Mouse (Mus musculus) liver, embryonic 12.5 days (tissue): ENCODE results near the gene Cdr2l. TPM values are rescaled to one million over a fixed set of nuclear protein-coding genes. Genes with fewer than 3 reads are reported as not detected.

Experiments used
- ATAC-seq: fragments of 200-750 bp; cut with Nextera tagmentation; 2 replicates; pipeline ENCODE4 v1.8.0; 2017; ENCODE audit warnings: moderate number of reproducible peaks, mild to moderate bottlenecking, moderate library complexity
- H3K27ac ChIP-seq: fragments of 300-500 bp; sonication (generic); 2 replicates; pipeline ENCODE4 v1.5.1; 2016; ENCODE audit warnings: mild to moderate bottlenecking
- H3K27me3 ChIP-seq: fragments of 300-500 bp; sonication (generic); replicated peaks from 2 replicates; pipeline ENCODE4 v1.6.1; 2016; ENCODE audit warnings: mild to moderate bottlenecking, moderate library complexity
- H3K36me3 ChIP-seq: fragments of 300-500 bp; sonication (generic); 2 replicates; pipeline ENCODE4 v1.6.1; 2016; ENCODE audit warnings: mild to moderate bottlenecking, moderate library complexity
- H3K4me1 ChIP-seq: fragments of 300-500 bp; sonication (generic); 2 replicates; pipeline ENCODE4 v1.6.1; 2016
- H3K4me2 ChIP-seq: fragments of 300-500 bp; sonication (generic); 2 replicates; pipeline ENCODE4 v1.6.1; 2016; ENCODE audit warnings: mild to moderate bottlenecking, moderate library complexity
- H3K4me3 ChIP-seq: fragments of 300-500 bp; sonication (generic); 2 replicates; pipeline ENCODE4 v1.5.1; 2016; ENCODE audit warnings: mild to moderate bottlenecking, moderate library complexity
- H3K9ac ChIP-seq: fragments of 300-500 bp; sonication (generic); 2 replicates; pipeline ENCODE4 v1.6.1; 2016; ENCODE audit warnings: mild to moderate bottlenecking, moderate library complexity
- H3K9me3 ChIP-seq: fragments of 300-500 bp; sonication (generic); replicated peaks from 2 replicates; pipeline ENCODE4 v1.6.1; 2016; ENCODE audit warnings: mild to moderate bottlenecking, moderate library complexity
- WGBS: fragments of 180-500 bp; shearing (Covaris S2); methylation state at CpG from one replicate; pipeline ENCODE4 v1.1.7; 2016; ENCODE audit not compliant: insufficient replicate concordance; 5-methylcytosine and 5-hydroxymethylcytosine counted together
- polyA plus RNA-seq: library from polyadenylated mRNA; unstranded; fragments of >200 nt; fragmentation: Nextera tagmentation; extraction: Ambion mirVana; gene quantifications from 2 replicates; pipeline ENCODE4 v1.2.1, GENCODE M21; 2016

The Cdr2l gene
- polyA plus RNA-seq, 1 experiment from 2014 or later = 4.2 TPM

- no peaks in the 10 kb centered on the region for H3K9me3 ChIP-seq
- peaks cover 41% of the 10 kb centered on the region for H3K4me1 ChIP-seq
- peak within 1 kb of the TSS; percentile 92 for H3K9ac ChIP-seq
- peak within 1 kb of the TSS; percentile 88 for H3K27ac ChIP-seq
- peak within 1 kb of the TSS; percentile 95 for H3K4me3 ChIP-seq
- no peaks in the 10 kb centered on the region for H3K27me3 ChIP-seq
- peaks cover 44% of the 10 kb centered on the region for H3K36me3 ChIP-seq
- WGBS = under 1% methylated on average over 54 of the region's 56 CpGs
- peak within 1 kb of the TSS; percentile 99 for H3K4me2 ChIP-seq
- peak; percentile 98 for ATAC-seq
Observed at GRCm38 (mm10) chr11:115419531-115420237, 38.0 kb downstream of the Cdr2l start, which contains the start of the genes Atp5h and Kctd2. TSS of gene Atp5h (minus strand) at chr11:115419962. TSS of gene Kctd2 (plus strand) at chr11:115420128.

GRCm38 (mm10) chr11:115420336-115421190 lies 38.8 kb downstream of the Cdr2l start:
- Histone ChIP-seq H3K36me3 (peaks cover 38% of the 10 kb centered on the region), H3K4me2 (peak overlapping the region; percentile 99), H3K9ac (peak overlapping the region; percentile 92), H3K4me3 (peak overlapping the region; percentile 95), H3K27ac (peak overlapping the region; percentile 88), H3K4me1 (peaks cover 41% of the 10 kb centered on the region), H3K27me3 (no peaks in the 10 kb centered on the region), H3K9me3 (no peaks in the 10 kb centered on the region)
- 1% methylated on average over 38 of the region's 45 CpGs for WGBS
- ATAC-seq = peak; percentile 72

- H3K27me3 ChIP-seq = no peaks in the 10 kb centered on the region
- H3K9me3 ChIP-seq = no peaks in the 10 kb centered on the region
- ATAC-seq = no peak
- H3K4me2 ChIP-seq = peak overlapping the region; percentile 99
- H3K27ac ChIP-seq = no peak overlapping the region
- H3K4me3 ChIP-seq = peak overlapping the region; percentile 95
- peaks cover 31% of the 10 kb centered on the region for H3K36me3 ChIP-seq
- peak overlapping the region; percentile 92 for H3K9ac ChIP-seq
- peaks cover 41% of the 10 kb centered on the region for H3K4me1 ChIP-seq
- WGBS = 67% methylated on average over 1 of the region's 1 CpGs
Observed at GRCm38 (mm10) chr11:115421328-115421727, 39.6 kb downstream of the Cdr2l start.

GRCm38 (mm10) chr11:115421972-115422371 lies 40.3 kb downstream of the Cdr2l start:
- peak overlapping the region; percentile 99; the same call in 1 of the 2 replicates for H3K4me2 ChIP-seq
- no peak overlapping the region for H3K4me3 ChIP-seq
- 85% methylated on average over 16 of the region's 16 CpGs for WGBS
- H3K36me3 ChIP-seq = peaks cover 27% of the 10 kb centered on the region
- no peaks in the 10 kb centered on the region for H3K9me3 ChIP-seq
- H3K27ac ChIP-seq = no peak overlapping the region
- no peaks in the 10 kb centered on the region for H3K27me3 ChIP-seq
- H3K4me1 ChIP-seq = peaks cover 38% of the 10 kb centered on the region
- no peak for ATAC-seq
- H3K9ac ChIP-seq = no peak overlapping the region

- H3K9me3 ChIP-seq = no peaks in the 10 kb centered on the region
Observed at GRCm38 (mm10) chr11:115423091-115423490, 41.4 kb downstream of the Cdr2l start.

GRCm38 (mm10) chr11:115424666-115425065 lies 43.0 kb downstream of the Cdr2l start:
- WGBS = 78% methylated on average over 7 of the region's 7 CpGs

More at GRCm38 (mm10) chr11:115423091-115423490, 41.4 kb downstream of the Cdr2l start:
- peaks cover 24% of the 10 kb centered on the region for H3K36me3 ChIP-seq
- peaks cover 37% of the 10 kb centered on the region for H3K4me1 ChIP-seq
- no peak for ATAC-seq
- no peak overlapping the region for H3K4me3 ChIP-seq
- no peak overlapping the region for H3K27ac ChIP-seq
- 64% methylated on average over 3 of the region's 3 CpGs for WGBS
- H3K27me3 ChIP-seq = no peaks in the 10 kb centered on the region
- no peak overlapping the region for H3K9ac ChIP-seq
- no peak overlapping the region for H3K4me2 ChIP-seq

GRCm38 (mm10) chr11:115425671-115426070 lies 44.0 kb downstream of the Cdr2l start:
- Histone ChIP-seq H3K9me3 (no peaks in the 10 kb centered on the region), H3K4me3 (no peak overlapping the region), H3K4me1 (peaks cover 24% of the 10 kb centered on the region), H3K36me3 (peaks cover 43% of the 10 kb centered on the region), H3K27me3 (no peaks in the 10 kb centered on the region), H3K9ac (no peak overlapping the region), H3K4me2 (no peak overlapping the region), H3K27ac (no peak overlapping the region)
- ATAC-seq = no peak
- WGBS = 74% methylated on average over 6 of the region's 6 CpGs

More at GRCm38 (mm10) chr11:115424666-115425065, 43.0 kb downstream of the Cdr2l start:
- no peaks in the 10 kb centered on the region for H3K27me3 ChIP-seq
- no peak overlapping the region for H3K27ac ChIP-seq
- H3K4me1 ChIP-seq = peaks cover 27% of the 10 kb centered on the region
- no peak overlapping the region for H3K9ac ChIP-seq
- no peaks in the 10 kb centered on the region for H3K9me3 ChIP-seq
- peaks cover 33% of the 10 kb centered on the region for H3K36me3 ChIP-seq
- no peak for ATAC-seq
- H3K4me2 ChIP-seq = no peak overlapping the region
- no peak overlapping the region for H3K4me3 ChIP-seq

GRCm38 (mm10) chr11:115427482-115428331 lies 46.0 kb downstream of the Cdr2l start:
- peak; percentile 42; the same call in 1 of the 2 replicates for ATAC-seq
- H3K27ac ChIP-seq = no peak overlapping the region
- H3K4me1 ChIP-seq = peaks cover 10% of the 10 kb centered on the region; the same call in 1 of the 2 replicates
- H3K27me3 ChIP-seq = no peaks in the 10 kb centered on the region
- peaks cover 62% of the 10 kb centered on the region for H3K36me3 ChIP-seq
- no peaks in the 10 kb centered on the region for H3K9me3 ChIP-seq
- no peak overlapping the region for H3K4me3 ChIP-seq
- peak overlapping the region; percentile 34; the same call in 1 of the 2 replicates for H3K4me2 ChIP-seq
- peak overlapping the region; percentile 27; the same call in 1 of the 2 replicates for H3K9ac ChIP-seq
- WGBS = 39% methylated on average over 20 of the region's 20 CpGs

- no peak overlapping the region for H3K9ac ChIP-seq
- H3K27me3 ChIP-seq = peaks cover 9% of the 10 kb centered on the region
- H3K27ac ChIP-seq = no peak overlapping the region
- no peaks in the 10 kb centered on the region for H3K9me3 ChIP-seq
- H3K4me1 ChIP-seq = peaks cover 10% of the 10 kb centered on the region; the same call in 1 of the 2 replicates
- WGBS = 79% methylated on average over 7 of the region's 7 CpGs
- no peak overlapping the region for H3K4me3 ChIP-seq
- no peak overlapping the region for H3K4me2 ChIP-seq
- ATAC-seq = no peak
- peaks cover 59% of the 10 kb centered on the region for H3K36me3 ChIP-seq
Observed at GRCm38 (mm10) chr11:115429307-115429706, 47.6 kb downstream of the Cdr2l start.

GRCm38 (mm10) chr11:115430561-115430960 lies 48.8 kb downstream of the Cdr2l start:
- Histone ChIP-seq H3K36me3 (peaks cover 52% of the 10 kb centered on the region), H3K9me3 (no peaks in the 10 kb centered on the region), H3K4me2 (no peak overlapping the region), H3K4me3 (no peak overlapping the region), H3K27ac (no peak overlapping the region), H3K4me1 (peaks cover 13% of the 10 kb centered on the region), H3K9ac (no peak overlapping the region), H3K27me3 (peaks cover 22% of the 10 kb centered on the region)
- ATAC-seq = no peak
- 82% methylated on average over 6 of the region's 6 CpGs for WGBS

- H3K36me3 ChIP-seq = peaks cover 41% of the 10 kb centered on the region
- H3K4me1 ChIP-seq = peaks cover 23% of the 10 kb centered on the region
- H3K4me2 ChIP-seq = no peak overlapping the region
- no peak overlapping the region for H3K9ac ChIP-seq
- no peak overlapping the region for H3K27ac ChIP-seq
- WGBS = 54% methylated on average over 4 of the region's 4 CpGs
- no peak overlapping the region for H3K4me3 ChIP-seq
- peaks cover 44% of the 10 kb centered on the region for H3K27me3 ChIP-seq
- H3K9me3 ChIP-seq = no peaks in the 10 kb centered on the region
- no peak for ATAC-seq
Observed at GRCm38 (mm10) chr11:115432814-115433213, 51.1 kb downstream of the Cdr2l start.
